Mouse (Mus musculus): Measurements from ENCODE around the gene Pspn. TPM values are rescaled to one million over a fixed set of nuclear protein-coding genes. Genes with fewer than 3 reads are reported as not detected.

Pspn gene
- total RNA-seq, 2 experiments from 2014 or later = not detected

DNA sequence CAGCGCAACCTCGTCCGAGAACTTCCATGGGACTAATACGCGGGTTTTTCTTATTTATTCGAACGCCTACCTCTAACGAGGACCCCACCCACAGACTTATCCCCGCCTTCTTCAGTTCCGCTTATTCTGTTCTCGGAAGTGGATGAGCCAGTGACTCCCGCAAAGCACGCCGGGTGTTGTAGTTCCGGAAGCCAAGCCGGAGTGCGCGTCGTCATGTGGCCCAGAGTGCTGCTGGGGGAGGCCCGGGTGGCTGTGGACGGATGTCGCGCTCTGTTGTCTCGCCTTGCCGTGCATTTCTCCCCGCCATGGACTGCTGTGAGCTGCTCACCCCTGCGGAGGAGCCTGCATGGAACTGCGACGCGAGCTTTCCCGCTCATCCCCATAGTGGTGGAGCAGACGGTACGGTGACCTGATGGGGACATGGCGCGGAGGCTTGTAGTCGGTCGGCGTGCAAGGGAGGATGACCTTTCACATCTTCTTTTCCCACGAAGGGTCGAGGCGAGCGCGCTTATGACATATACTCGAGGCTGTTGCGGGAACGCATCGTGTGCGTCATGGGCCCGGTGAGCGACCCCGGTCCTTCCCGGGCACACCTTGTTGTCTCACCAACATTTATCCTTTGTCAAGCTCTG, 9.6 kb downstream of the Pspn start, which contains the start of gene Clpp:
Gene Clpp, plus strand, starts transcription at position 191 of the 632 bp plus-strand sequence.
- intact Hi-C loops (cut with DNase I) = loop anchor here (5.0 to 10.0 kb wide), 2 partner anchors 255 to 342 kb away; partner anchors contain the start of genes Gpr108 and Trip10
- H3K27ac ChIP-seq = peak within 1 kb of the TSS; percentile 93
- TF ChIP-seq CTCF (IDR thresholded peaks at IDR 0.05) = no peak
- peak; percentile 96 for DNase-seq
- H3K4me3 ChIP-seq = peak within 1 kb of the TSS; percentile 76

DNA sequence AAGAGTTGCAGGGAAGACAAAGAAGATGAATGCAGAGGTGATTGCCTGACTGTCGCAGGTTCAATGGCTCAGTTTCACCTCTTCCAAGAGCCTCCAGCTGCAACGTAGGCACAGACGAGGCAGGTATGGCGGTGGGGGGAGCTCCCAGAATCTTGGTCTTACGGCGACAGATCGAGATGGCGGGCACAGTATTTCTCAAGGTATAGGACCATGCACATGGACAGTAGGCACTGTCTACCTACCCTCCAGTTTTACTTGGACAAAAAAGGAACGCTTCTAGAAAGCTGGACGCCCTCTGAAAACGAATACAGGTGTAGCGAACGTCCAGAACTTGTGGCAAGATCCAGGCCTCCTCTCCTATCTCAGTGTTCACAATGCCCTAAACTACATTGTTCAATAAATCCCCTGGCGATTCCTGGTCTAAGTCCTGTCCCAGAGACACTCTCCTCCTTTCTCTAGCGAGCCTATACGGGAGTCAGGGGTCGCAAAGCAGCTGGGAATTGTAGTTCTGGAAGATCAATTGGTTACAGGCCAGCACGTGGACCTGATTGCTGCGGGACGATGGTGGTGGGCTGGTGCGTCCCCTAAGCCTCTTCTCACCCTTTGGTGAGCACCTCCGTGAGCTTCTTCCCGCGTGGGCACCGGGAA, 10.2 kb downstream of the Pspn start:
- Histone ChIP-seq H3K4me3 (peak overlapping the region; percentile 76), H3K27ac (peak overlapping the region; percentile 93)
- TF ChIP-seq CTCF (IDR thresholded peaks at IDR 0.05) = no peak
- DNase-seq = peak; percentile 80
- intact Hi-C loops (cut with DNase I) = loop anchor here (5.0 to 10.0 kb wide), 3 partner anchors 52 to 343 kb away; partner anchors contain the start of genes Gpr108, Mllt1 and Trip10

DNA sequence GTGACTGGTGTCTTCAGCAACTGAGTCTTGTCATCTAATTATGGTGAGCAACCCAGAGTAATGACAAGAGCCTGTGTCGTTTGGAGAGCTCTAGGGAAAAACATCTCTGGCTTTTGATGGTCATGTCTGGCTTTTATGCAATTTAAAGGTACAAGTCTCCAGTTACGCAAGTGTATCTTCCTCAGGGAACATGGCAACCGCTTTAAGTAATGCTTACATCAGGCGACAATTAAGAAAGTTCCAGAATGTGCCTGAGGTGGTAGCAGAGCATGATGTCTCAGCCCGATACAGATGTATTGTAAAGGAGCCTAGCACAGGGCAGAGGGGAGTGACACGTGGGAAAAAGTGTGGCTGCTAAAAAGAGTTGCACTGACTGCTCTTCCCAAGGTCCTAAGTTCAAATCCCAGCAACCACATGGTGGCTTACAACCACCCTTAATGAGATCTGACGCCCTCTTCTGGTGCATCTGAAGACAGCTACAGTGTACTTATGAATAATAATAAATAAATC, 10.8 kb downstream of the Pspn start:
- no peak for DNase-seq
- intact Hi-C loops (cut with DNase I) = loop anchor here (5.0 kb wide), 1 partner anchor 52 kb away; the partner anchor contains the start of gene Mllt1
- peak overlapping the region; percentile 93 for H3K27ac ChIP-seq
- peak; percentile 17; the same call in 1 of the 2 replicates for TF ChIP-seq CTCF (IDR thresholded peaks at IDR 0.05)
- H3K4me3 ChIP-seq = peak overlapping the region; percentile 76

DNA sequence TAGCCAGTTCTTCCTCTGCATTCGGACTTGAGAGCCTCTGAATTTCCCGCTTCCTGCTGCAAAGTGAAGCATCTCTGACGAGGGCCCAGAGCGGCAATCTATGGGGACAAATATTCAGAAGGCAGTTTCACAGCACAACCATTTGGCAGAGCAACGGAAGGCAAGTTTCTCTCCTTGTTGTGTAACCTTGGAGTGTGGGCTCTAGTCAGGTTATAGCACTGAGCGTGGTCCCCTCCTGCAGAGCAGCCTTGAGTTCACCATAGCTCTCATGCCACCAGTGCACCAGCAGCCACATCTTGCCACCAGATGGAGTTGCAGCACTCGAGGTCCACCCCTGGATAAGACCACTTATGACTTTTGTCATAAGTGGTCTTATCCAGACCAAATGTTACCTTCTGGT, 11.4 kb downstream of the Pspn start:
- TF ChIP-seq CTCF (IDR thresholded peaks at IDR 0.05) = no peak
- intact Hi-C loops (cut with DNase I) = loop anchor here (5.0 kb wide), 1 partner anchor 51 kb away; the partner anchor contains the start of gene Mllt1
- Histone ChIP-seq H3K27ac (no peak overlapping the region), H3K4me3 (no peak overlapping the region)
- DNase-seq = no peak

DNA sequence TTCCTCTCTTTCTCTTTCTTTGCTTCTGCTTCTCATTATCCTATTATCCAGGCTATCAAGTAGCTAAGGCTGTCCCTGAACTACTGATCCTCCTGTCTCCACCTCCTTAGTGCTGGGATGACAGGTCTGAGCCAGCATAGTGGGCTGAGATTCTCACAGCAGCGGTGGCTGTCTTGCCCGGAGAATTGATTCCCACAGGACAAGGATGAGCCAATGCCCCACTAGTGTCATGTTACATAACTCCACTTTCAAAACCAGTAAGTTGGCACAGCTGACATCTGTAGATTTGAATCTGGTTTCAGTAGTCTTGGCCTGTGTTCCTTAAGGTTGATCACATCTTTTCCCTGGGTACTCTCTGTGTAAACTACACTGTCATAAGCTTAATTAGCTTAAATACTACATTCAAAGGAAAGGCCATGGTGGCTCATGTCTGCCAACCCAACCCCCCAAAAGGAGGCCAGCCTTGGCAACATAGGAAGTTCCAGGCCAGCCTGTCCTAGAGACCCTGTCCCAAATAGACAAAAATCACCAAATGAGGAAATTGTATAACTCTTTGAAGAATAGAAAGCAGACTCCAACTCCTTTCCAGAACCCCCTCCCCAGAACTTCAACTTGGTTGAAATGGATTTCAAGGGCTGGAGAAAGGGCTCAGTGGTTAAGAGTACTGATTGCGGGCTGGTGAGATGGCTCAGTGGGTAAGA, 13.6 kb downstream of the Pspn start:
- H3K4me3 ChIP-seq = no peak overlapping the region
- intact Hi-C loops (cut with DNase I) = loop anchor here (5.0 kb wide), 1 partner anchor 49 kb away; the partner anchor contains the start of gene Mllt1
- no peak for DNase-seq
- no peak overlapping the region for H3K27ac ChIP-seq
- TF ChIP-seq CTCF (IDR thresholded peaks at IDR 0.05) = no peak

GRCm38 (mm10) chr17:56985656-56986055, 14.2 kb downstream of the Pspn start:
- intact Hi-C loops (cut with DNase I) = loop anchor here (5.0 kb wide), 1 partner anchor 48 kb away; the partner anchor contains the start of gene Mllt1
- no peak for DNase-seq
- no peak for TF ChIP-seq CTCF (IDR thresholded peaks at IDR 0.05)
- no peak overlapping the region for H3K4me3 ChIP-seq
- H3K27ac ChIP-seq = no peak overlapping the region

DNA sequence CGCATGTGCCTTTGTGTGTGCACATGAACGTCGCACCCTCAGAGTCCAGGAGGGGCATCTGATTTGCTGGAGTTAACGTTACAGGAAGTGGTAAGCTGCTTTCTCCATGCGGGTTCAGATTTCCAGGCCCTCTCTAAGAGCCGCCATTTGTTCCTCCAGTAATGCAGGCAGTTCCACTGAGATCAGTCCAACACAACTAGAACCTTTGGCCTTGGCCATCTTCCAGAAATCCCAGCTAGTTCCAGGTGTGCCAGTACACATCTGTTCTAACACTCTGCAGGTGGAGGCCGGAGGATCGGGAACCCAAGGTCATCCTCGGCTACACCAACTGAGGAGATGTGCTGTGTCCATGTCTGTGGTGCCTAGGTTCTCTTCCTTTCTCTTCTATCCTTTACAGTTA, 14.9 kb downstream of the Pspn start:
- intact Hi-C loops (cut with DNase I) = loop anchor here (5.0 kb wide), 1 partner anchor 48 kb away; the partner anchor contains the start of gene Mllt1
- H3K27ac ChIP-seq = no peak overlapping the region
- H3K4me3 ChIP-seq = no peak overlapping the region
- no peak for TF ChIP-seq CTCF (IDR thresholded peaks at IDR 0.05)
- DNase-seq = no peak

GRCm38 (mm10) chr17:56982013-56982412, 17.8 kb downstream of the Pspn start, which contains the start of gene Acer1:
TSS of gene Acer1 (minus strand) at chr17:56982126.
- Histone ChIP-seq H3K27ac (no peak within 1 kb of the TSS), H3K4me3 (no peak within 1 kb of the TSS)
- DNase-seq = no peak
- intact Hi-C loops (cut with DNase I) = no loop called here
- no peak for TF ChIP-seq CTCF (IDR thresholded peaks at IDR 0.05)

DNA sequence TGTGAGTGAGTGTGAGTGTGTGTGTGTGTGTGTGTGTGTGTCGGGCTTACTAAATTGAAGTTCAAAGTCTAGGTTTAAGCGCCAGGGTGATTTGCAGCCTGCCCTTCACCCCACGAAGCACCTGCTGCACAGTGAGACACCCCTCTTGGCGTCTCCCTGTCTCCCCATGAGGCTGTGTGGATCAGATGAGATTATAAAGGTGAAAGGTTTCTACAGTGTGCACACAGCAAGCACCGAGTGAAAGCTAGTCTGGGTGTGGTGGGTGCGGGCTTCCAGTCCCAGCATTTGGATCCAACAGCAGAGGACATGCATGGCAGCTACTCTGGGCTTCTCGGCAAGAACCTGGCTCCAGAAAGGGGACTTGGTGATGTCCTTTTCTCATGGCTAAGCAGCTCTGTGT, 18.8 kb downstream of the Pspn start:
- intact Hi-C loops (cut with DNase I) = no loop called here
- TF ChIP-seq CTCF (IDR thresholded peaks at IDR 0.05) = no peak
- no peak for DNase-seq
- Histone ChIP-seq H3K4me3 (no peak overlapping the region), H3K27ac (no peak overlapping the region)

GRCm38 (mm10) chr17:56979524-56979923, 20.3 kb downstream of the Pspn start:
- intact Hi-C loops (cut with DNase I) = no loop called here
- H3K4me3 ChIP-seq = no peak overlapping the region
- no peak for TF ChIP-seq CTCF (IDR thresholded peaks at IDR 0.05)
- DNase-seq = no peak
- H3K27ac ChIP-seq = no peak overlapping the region

- intact Hi-C loops (cut with DNase I) = no loop called here
- Histone ChIP-seq H3K27ac (no peak overlapping the region), H3K4me3 (no peak overlapping the region)
- no peak for TF ChIP-seq CTCF (IDR thresholded peaks at IDR 0.05)
- no peak for DNase-seq
Observed at GRCm38 (mm10) chr17:56976531-56977390, 23.1 kb downstream of the Pspn start.

- H3K4me3 ChIP-seq = no peak overlapping the region
- intact Hi-C loops (cut with DNase I) = no loop called here
- no peak for DNase-seq
- TF ChIP-seq CTCF (IDR thresholded peaks at IDR 0.05) = no peak
- H3K27ac ChIP-seq = no peak overlapping the region
Observed at GRCm38 (mm10) chr17:56975391-56975790, 24.4 kb downstream of the Pspn start.

All from gastrocnemius, adult 2 months (tissue).